Mouse (Mus musculus): ENCODE data around the gene Tcea3.

GRCm38 (mm10) chr4:136284891-136285290, 37.4 kb downstream of the Tcea3 start:
- TF ChIP-seq CTCF (IDR thresholded peaks at IDR 0.05; ENCODE audit: low read depth, low read length) (no peak), EP300 (IDR thresholded peaks at IDR 0.05; ENCODE audit: insufficient read depth, low read depth, low read length) (no peak)
